Mouse (Mus musculus): Measurements from ENCODE around the gene Zfp64. TPM values are rescaled to one million over a fixed set of nuclear protein-coding genes. Genes with fewer than 3 reads are reported as not detected.
A peak's percentile ranks its signal among the peaks of the same experiment; 100 is the strongest.

Gene Zfp64
- polyA plus RNA-seq, 1 experiment from 2014 or later, result 23.9 TPM

DNA sequence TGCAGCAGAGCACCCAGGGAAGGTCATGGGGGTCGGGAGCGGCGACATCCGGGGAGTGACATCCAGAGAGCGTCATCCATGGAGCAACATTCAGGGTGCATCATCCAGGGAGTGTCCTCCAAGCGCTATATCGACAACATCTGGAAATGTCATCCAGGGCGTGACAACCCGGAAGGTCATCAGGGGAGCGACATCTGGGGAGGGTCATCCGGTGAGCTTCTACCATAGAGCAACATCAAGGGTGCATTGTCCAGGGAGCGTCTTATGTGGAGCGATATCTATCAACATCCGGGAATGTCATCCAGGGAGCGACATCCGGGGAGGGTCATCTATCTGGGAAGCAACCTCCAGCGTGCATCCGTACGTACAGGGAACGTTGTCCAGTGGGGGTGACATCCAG lies 14.7 kb upstream of the Zfp64 start:
- no peak overlapping the region for H3K4me2 ChIP-seq
- no peaks in the 10 kb centered on the region for H3K36me3 ChIP-seq
- no peak overlapping the region for H3K9ac ChIP-seq
- no peak overlapping the region for H3K4me3 ChIP-seq
- H3K27ac ChIP-seq (replicated peaks), result no peak overlapping the region
- no peaks in the 10 kb centered on the region for H3K27me3 ChIP-seq
- H3K4me1 ChIP-seq (replicated peaks), result no peaks in the 10 kb centered on the region
- peaks cover 16% of the 10 kb centered on the region for H3K9me3 ChIP-seq
- ATAC-seq (ENCODE audit: low read depth), result no peak
- 96% methylated on average over 20 of the region's 20 CpGs for WGBS

DNA sequence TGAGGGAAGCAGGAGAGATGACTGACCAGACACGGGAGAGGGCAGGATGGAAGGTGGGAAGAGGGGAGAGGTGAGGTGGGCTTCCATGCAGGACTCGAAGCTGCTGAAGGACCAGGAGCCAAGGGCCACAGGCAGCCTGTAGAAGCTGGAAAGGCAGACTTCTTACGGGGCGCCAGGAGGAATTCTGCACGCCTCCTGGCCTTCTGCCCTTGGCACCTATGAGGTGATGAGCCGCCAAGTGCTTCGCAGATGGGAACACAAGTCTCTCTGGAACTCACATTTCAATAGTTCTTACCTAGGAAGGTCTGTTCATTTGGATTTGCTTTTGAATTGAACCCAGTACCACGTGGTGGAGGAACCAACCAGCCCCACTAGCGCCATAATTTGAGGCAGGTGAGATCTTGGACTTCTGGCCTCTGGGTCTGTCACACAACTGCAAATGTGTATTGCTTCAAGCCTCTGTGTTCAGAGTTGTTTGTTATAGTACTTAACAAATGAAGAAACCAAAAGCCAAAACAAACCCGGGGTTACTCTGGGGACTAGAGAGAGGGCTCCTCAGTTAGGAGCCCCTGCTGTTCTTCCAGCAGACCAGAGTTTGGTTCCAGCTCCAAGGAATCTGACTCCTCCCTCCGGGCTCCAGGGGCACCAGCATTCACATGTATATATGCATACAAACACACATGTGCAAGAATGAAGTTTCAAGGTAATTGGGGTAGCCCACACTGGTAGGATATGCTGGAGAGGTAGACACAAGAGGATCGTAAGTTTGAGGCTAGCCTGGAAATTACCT lies 12.9 kb upstream of the Zfp64 start:
- H3K27ac ChIP-seq (replicated peaks), result no peak overlapping the region
- no peak overlapping the region for H3K4me3 ChIP-seq
- no peak for ATAC-seq (ENCODE audit: low read depth)
- 84% methylated on average over 12 of the region's 12 CpGs for WGBS
- no peaks in the 10 kb centered on the region for H3K27me3 ChIP-seq
- H3K4me2 ChIP-seq, result no peak overlapping the region
- no peaks in the 10 kb centered on the region for H3K36me3 ChIP-seq
- peaks cover 26% of the 10 kb centered on the region for H3K9me3 ChIP-seq
- H3K4me1 ChIP-seq (replicated peaks), result no peaks in the 10 kb centered on the region
- no peak overlapping the region for H3K9ac ChIP-seq

DNA sequence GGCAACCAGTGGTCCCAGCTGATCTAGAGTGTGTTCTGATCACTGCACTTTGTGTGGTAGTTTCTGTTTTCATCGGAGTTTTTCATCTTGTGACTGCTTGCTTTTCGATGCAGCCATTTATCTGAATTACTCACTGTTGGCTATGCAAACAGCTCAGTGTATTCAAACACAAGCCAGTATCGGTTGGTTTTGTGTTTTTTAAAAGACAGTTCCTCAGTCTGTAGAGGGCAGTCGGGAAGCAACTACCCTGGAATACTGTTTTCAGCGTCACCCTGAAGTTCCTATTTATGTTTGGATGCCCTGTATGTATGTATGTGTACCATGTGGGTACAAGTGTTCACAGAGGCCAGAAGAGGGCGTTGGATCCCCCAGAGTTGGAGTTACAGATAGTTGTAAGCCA lies 11.1 kb upstream of the Zfp64 start:
- Histone ChIP-seq H3K9me3 (peaks cover 26% of the 10 kb centered on the region), H3K4me2 (no peak overlapping the region), H3K27me3 (no peaks in the 10 kb centered on the region), H3K4me3 (no peak overlapping the region), H3K36me3 (no peaks in the 10 kb centered on the region), H3K9ac (no peak overlapping the region), H3K4me1 (replicated peaks) (no peaks in the 10 kb centered on the region), H3K27ac (replicated peaks) (no peak overlapping the region)
- WGBS, result 87% methylated on average over 6 of the region's 6 CpGs
- no peak for ATAC-seq (ENCODE audit: low read depth)

DNA sequence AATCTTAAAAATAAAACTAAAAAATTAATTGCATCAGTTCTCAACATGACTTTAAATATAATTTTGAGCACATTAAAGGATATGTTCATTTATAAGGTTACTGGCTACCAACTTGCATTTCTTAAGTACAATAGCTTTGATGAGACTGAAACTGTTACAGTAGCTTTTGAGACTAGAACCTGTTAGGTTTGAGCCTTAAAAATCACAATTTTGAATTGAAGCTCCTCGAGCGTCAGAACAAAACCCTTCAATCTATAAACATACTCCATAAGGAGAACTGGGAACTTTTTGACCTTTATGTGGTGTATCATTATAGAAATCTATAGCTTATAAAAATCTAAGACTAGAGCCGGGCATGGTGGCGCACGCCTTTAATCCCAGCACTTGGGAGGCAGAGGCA lies 9.5 kb upstream of the Zfp64 start:
- H3K27ac ChIP-seq (replicated peaks), result no peak overlapping the region
- ATAC-seq (ENCODE audit: low read depth), result no peak
- no peaks in the 10 kb centered on the region for H3K4me1 ChIP-seq (replicated peaks)
- H3K4me3 ChIP-seq, result no peak overlapping the region
- 98% methylated on average over 5 of the region's 5 CpGs for WGBS
- no peak overlapping the region for H3K9ac ChIP-seq
- H3K36me3 ChIP-seq, result no peaks in the 10 kb centered on the region
- no peak overlapping the region for H3K4me2 ChIP-seq
- H3K27me3 ChIP-seq, result no peaks in the 10 kb centered on the region
- H3K9me3 ChIP-seq, result peaks cover 26% of the 10 kb centered on the region

DNA sequence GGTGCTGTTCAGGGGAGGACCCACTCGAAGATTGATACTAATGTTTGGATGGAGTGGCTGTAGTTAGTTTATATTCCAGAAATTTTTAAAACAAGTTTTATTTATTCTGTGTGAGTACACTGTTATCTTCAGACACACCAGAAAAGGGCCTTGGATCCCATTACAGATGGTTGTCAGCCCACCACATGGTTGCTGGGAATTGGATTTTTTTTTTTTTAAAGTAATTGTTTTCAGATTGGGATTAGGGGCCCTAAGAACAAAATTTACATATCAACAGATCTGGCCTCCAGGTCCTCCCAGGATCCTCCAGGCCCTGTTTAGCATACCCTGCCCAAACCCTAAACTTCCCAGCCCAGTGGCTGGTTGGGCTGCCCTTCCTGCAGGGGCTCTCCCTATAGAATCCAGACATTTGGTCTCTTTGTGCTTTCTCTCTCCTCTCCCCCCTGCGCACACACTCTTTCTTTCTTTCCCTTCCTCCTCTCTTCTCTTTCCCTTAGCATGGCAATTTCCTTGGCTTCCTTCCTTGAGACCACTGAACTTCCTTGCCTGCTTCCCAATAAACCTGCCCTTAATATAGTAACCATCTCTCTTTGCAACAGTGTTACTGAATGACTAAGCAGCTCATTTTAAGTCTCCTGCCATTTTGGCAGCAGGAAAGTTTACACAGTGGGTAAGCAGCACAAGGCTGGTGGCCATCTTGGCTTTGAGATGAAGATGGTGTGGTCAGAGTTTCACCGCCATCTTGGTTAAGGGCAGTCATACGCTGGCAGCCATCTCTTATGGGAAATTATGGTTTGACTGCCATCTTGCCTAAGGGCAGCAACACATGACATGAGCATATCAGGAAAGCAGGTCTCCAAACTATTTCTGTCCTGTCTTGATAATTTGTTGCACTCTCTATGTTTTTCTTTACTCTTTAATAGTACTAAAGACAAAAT lies 6.6 kb upstream of the Zfp64 start:
- Histone ChIP-seq H3K4me3 (no peak overlapping the region), H3K9ac (no peak overlapping the region), H3K27me3 (no peaks in the 10 kb centered on the region), H3K4me2 (no peak overlapping the region), H3K9me3 (peaks cover 26% of the 10 kb centered on the region), H3K4me1 (replicated peaks) (no peaks in the 10 kb centered on the region), H3K36me3 (no peaks in the 10 kb centered on the region), H3K27ac (replicated peaks) (no peak overlapping the region)
- 84% methylated on average over 4 of the region's 4 CpGs for WGBS
- no peak for ATAC-seq (ENCODE audit: low read depth)

DNA sequence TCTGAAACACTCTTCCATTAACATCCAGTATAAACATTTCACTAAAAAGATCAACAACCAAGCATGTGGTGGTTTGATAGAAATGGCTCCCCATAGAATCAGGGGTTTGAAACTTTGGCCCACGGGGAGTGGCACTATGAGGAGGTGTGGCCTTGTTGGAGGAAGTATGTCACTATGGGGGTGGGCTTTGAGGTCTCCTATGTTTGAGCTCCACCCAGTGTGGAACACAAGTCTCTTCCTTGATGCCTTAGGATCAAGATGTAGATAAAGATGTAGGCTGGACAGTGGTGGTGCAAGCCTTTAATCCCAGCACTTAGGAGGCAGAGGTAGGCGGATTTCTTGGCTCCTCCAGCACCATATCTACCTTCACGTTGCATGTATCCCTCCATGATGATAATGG lies 5.4 kb upstream of the Zfp64 start:
- H3K4me2 ChIP-seq, result no peak overlapping the region
- peaks cover 17% of the 10 kb centered on the region for H3K9me3 ChIP-seq
- 85% methylated on average over 3 of the region's 3 CpGs for WGBS
- H3K36me3 ChIP-seq, result no peaks in the 10 kb centered on the region
- no peak for ATAC-seq (ENCODE audit: low read depth)
- no peaks in the 10 kb centered on the region for H3K27me3 ChIP-seq
- H3K27ac ChIP-seq (replicated peaks), result no peak overlapping the region
- no peak overlapping the region for H3K9ac ChIP-seq
- peaks cover 3% of the 10 kb centered on the region for H3K4me1 ChIP-seq (replicated peaks)
- no peak overlapping the region for H3K4me3 ChIP-seq

DNA sequence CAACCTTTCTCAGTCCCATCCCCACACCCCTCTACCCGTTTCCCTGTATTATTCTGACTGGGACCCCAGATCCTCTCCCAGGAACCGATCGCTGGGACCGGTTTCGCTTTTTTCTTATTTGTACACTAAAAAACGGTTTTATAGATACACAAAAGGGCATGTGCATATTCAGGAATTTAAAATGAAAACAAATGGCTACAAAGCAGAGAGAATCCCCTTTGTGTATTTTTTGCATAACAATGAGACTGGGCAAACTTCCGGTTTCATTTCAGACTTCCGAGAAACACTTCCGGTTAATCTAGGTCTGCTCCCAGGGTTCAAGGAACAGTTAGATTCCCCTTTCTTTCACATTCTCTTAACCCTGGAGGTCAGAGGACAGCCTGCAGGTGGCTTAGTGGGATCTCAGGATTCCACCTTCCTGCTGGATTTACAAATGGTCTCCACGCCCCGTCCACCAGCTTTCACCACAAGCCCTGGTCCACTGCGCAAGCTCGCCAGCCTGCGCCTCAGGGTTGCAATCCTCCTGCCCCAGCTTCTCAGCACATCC lies 4.0 kb upstream of the Zfp64 start:
- H3K36me3 ChIP-seq, result no peaks in the 10 kb centered on the region

DNA sequence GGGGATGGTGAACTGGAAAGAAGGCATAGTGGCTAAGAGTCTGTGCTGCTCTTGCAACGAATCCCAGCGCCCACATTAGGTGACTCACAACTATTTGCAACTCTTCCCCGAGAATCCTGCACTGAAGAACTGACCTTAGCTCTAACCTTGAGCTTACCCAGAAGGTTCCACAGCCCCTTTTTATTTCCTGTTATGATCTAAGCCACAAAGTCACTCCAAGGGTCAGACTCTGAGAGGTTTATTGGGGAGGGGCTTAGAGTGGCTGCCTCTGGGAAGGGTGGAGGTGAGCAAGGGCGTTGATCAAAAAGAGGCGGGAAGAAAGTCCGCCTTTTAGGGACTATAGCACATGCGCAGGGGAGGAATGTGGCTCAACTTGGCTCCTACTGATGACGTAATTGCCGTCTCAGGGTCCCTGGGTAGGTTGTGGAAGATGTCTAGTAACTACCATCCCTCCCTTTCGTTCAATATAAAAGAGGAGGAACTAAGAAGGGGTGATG lies 511 bp upstream of the Zfp64 start:
- H3K27me3 ChIP-seq, result no peaks in the 10 kb centered on the region
- H3K36me3 ChIP-seq, result peaks cover 7% of the 10 kb centered on the region
- no peaks in the 10 kb centered on the region for H3K9me3 ChIP-seq
- H3K27ac ChIP-seq (replicated peaks), result peak overlapping the region; percentile 87
- peak overlapping the region; percentile 94 for H3K9ac ChIP-seq
- H3K4me2 ChIP-seq, result peak overlapping the region; percentile 98
- H3K4me1 ChIP-seq (replicated peaks), result peaks cover 35% of the 10 kb centered on the region
- ATAC-seq (ENCODE audit: low read depth), result peak; percentile 24; the same call in 1 of the 2 replicates
- 51% methylated on average over 10 of the region's 10 CpGs for WGBS
- peak overlapping the region; percentile 88 for H3K4me3 ChIP-seq

More for the DNA sequence above, 4.0 kb upstream of the Zfp64 start:
- peaks cover 13% of the 10 kb centered on the region for H3K4me1 ChIP-seq (replicated peaks)
- H3K27ac ChIP-seq (replicated peaks), result no peak overlapping the region
- 82% methylated on average over 14 of the region's 14 CpGs for WGBS
- H3K9me3 ChIP-seq, result peaks cover 7% of the 10 kb centered on the region; the same call in 1 of the 2 replicates
- no peaks in the 10 kb centered on the region for H3K27me3 ChIP-seq
- ATAC-seq (ENCODE audit: low read depth), result no peak
- H3K4me2 ChIP-seq, result no peak overlapping the region
- H3K9ac ChIP-seq, result no peak overlapping the region
- no peak overlapping the region for H3K4me3 ChIP-seq

DNA sequence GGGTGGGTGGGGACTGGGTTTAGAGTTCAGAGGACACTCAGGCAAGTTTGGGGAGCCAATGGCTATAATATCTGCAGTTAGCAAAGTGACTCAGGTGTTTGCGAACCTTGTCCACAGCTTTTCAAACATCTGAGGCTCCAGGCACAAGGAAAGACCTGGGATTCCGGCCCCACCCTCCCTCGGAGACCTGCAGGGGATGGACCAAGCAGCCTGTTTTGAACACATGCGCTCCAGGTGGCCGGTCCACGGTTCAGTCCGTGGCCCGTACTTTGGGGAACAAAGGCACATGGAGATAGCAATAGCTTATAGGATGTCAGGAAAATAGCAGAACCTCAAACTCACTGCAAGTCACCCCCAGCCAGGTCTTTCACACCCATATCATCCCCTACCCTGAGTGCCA lies 1.0 kb downstream of the Zfp64 start:
- Histone ChIP-seq H3K4me3 (peak overlapping the region; percentile 88), H3K9me3 (no peaks in the 10 kb centered on the region), H3K4me1 (replicated peaks) (peaks cover 35% of the 10 kb centered on the region), H3K4me2 (peak overlapping the region; percentile 98), H3K27me3 (no peaks in the 10 kb centered on the region), H3K27ac (replicated peaks) (peak overlapping the region; percentile 87; the same call in 1 of the 2 replicates), H3K9ac (peak overlapping the region; percentile 94), H3K36me3 (peaks cover 22% of the 10 kb centered on the region)
- ATAC-seq (ENCODE audit: low read depth), result peak; percentile 2; the same call in 1 of the 2 replicates
- WGBS, result 8% methylated on average over 8 of the region's 8 CpGs

DNA sequence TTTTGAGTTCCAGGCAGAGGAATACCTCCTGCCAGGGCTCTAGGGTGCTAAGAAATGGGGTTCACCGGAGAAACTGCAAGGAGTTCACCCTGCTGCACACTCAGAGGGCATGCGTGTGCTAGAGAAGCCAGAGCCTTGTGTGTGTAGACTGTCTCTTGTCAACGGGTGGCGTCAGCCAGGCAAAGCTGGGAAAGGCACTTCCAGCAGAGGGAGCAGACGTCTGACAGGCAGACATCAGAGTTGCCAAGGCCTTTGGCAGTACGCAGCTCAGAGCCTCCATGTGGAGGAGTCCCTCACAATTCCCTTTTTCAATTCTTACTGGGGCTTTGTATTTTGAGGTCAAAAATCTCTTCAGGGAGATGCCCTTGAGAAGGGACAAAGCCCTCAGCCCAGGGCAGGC lies 6.9 kb downstream of the Zfp64 start:
- H3K4me2 ChIP-seq, result no peak overlapping the region
- H3K27ac ChIP-seq (replicated peaks), result no peak overlapping the region
- peaks cover 13% of the 10 kb centered on the region for H3K4me1 ChIP-seq (replicated peaks)
- H3K36me3 ChIP-seq, result peaks cover 77% of the 10 kb centered on the region
- no peak overlapping the region for H3K9ac ChIP-seq
- H3K9me3 ChIP-seq, result no peaks in the 10 kb centered on the region
- no peak overlapping the region for H3K4me3 ChIP-seq
- no peaks in the 10 kb centered on the region for H3K27me3 ChIP-seq
- WGBS, result 84% methylated on average over 6 of the region's 6 CpGs
- no peak for ATAC-seq (ENCODE audit: low read depth)

DNA sequence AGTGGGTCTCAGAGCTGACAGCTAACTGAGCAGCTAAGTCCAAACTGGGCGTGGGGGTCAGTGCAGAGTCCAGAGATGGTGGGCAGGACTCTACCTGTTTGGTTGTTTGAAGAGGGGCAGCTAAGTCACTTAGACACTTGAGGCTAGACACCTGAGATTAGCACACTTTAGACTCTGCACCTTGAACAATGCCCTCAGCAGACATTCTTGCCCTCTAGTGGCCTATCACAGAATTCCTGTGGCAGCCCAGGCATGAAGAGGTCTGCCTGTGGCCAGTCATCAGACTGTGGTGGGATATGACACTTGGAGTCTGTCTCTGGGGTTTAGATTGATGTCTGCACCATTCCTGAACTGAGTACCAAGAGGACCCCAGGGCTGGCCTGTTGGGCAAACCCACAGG lies 7.7 kb downstream of the Zfp64 start:
- Histone ChIP-seq H3K27ac (replicated peaks) (no peak overlapping the region), H3K4me2 (no peak overlapping the region), H3K4me3 (no peak overlapping the region), H3K9ac (no peak overlapping the region), H3K9me3 (no peaks in the 10 kb centered on the region), H3K36me3 (peaks cover 84% of the 10 kb centered on the region), H3K4me1 (replicated peaks) (peaks cover 12% of the 10 kb centered on the region), H3K27me3 (no peaks in the 10 kb centered on the region)
- no peak for ATAC-seq (ENCODE audit: low read depth)
- 100% methylated on average over 1 of the region's 1 CpGs for WGBS

DNA sequence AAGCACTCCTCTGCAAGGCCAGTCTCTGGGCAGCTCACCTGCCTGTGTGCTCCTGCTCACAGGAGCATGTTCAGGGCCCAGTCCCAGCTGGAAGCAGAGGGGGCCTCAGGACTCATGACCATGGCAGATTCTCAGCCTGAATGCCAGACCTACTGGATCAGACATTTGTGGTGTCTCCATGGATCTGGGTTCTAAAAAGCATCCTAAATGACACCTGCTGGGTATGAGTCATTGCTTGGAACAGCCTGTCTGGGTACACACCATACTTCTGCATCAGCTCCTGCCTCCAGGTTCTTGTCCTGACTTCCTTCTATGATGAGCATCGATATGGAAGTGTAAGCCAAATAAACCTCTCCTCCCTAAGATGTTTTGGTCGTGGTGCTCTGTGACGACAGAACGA lies 11.4 kb downstream of the Zfp64 start:
- H3K9me3 ChIP-seq, result no peaks in the 10 kb centered on the region
- no peaks in the 10 kb centered on the region for H3K27me3 ChIP-seq
- 94% methylated on average over 4 of the region's 4 CpGs for WGBS
- H3K27ac ChIP-seq (replicated peaks), result no peak overlapping the region
- H3K36me3 ChIP-seq, result peaks cover 79% of the 10 kb centered on the region
- ATAC-seq (ENCODE audit: low read depth), result no peak
- no peak overlapping the region for H3K9ac ChIP-seq
- H3K4me2 ChIP-seq, result no peak overlapping the region
- H3K4me1 ChIP-seq (replicated peaks), result no peaks in the 10 kb centered on the region; the same call in 1 of the 2 replicates
- H3K4me3 ChIP-seq, result no peak overlapping the region
